Mouse (Mus musculus) heart, embryonic 12.5 days (tissue): Measurements from ENCODE around the gene Pip4k2c. TPM values are rescaled to one million over a fixed set of nuclear protein-coding genes. Genes with fewer than 3 reads are reported as not detected.

Experiments used
- polyA plus RNA-seq: library from polyadenylated mRNA; unstranded; fragments of >200 nt; fragmentation: Nextera tagmentation; extraction: Ambion mirVana; gene quantifications from 2 replicates; pipeline ENCODE4 v1.2.1, GENCODE M21; 2016

The Pip4k2c gene
- polyA plus RNA-seq, 1 experiment from 2014 or later = 29.7 TPM

Other genes starting within 250 kb of the Pip4k2c start
- gene Ctdsp2, start 232.9 kb downstream of the Pip4k2c start, polyA plus RNA-seq = 54.0 and 54.6 TPM in 2 replicates
- gene Avil, start 210.9 kb downstream of the Pip4k2c start, polyA plus RNA-seq = 0.19 and 0.22 TPM in 2 replicates
- 99.2 and 99.4 TPM in 2 replicates for gene Tsfm, start 180.7 kb downstream of the Pip4k2c start, polyA plus RNA-seq
- gene Mettl1, start 170.2 kb downstream of the Pip4k2c start, polyA plus RNA-seq = 37.0 and 37.1 TPM in 2 replicates
- gene Eef1akmt3, start 170.1 kb downstream of the Pip4k2c start, polyA plus RNA-seq = 0.14 and 0.18 TPM in 2 replicates
- 0.18 TPM in 1 of 2 replicates, not detected in the other for gene Cyp27b1, start 163.3 kb downstream of the Pip4k2c start, polyA plus RNA-seq
- gene March9, start 151.4 kb downstream of the Pip4k2c start, polyA plus RNA-seq = 0.10 and 0.28 TPM in 2 replicates
- gene Cdk4, start 148.1 kb downstream of the Pip4k2c start, polyA plus RNA-seq = 1,080 and 1,140 TPM in 2 replicates
- gene Tspan31, start 141.3 kb downstream of the Pip4k2c start, polyA plus RNA-seq = 119 and 124 TPM in 2 replicates
- gene Agap2, start 136.3 kb downstream of the Pip4k2c start, polyA plus RNA-seq = 0.03 TPM in 1 of 2 replicates, not detected in the other
- gene Os9, start 90.5 kb downstream of the Pip4k2c start, polyA plus RNA-seq = 52.2 and 52.4 TPM in 2 replicates
- gene B4galnt1, start 46.4 kb downstream of the Pip4k2c start, polyA plus RNA-seq = 1.9 and 2.4 TPM in 2 replicates
- gene Slc26a10, start 30.9 kb downstream of the Pip4k2c start, polyA plus RNA-seq = 20.2 and 21.0 TPM in 2 replicates
- 21.3 and 23.1 TPM in 2 replicates for gene Arhgef25, start 21.5 kb downstream of the Pip4k2c start, polyA plus RNA-seq
- 74.3 and 75.1 TPM in 2 replicates for gene Dtx3, start 15.9 kb downstream of the Pip4k2c start, polyA plus RNA-seq
- gene Kif5a, start 51.8 kb upstream of the Pip4k2c start, polyA plus RNA-seq = 0.37 and 0.79 TPM in 2 replicates
- gene Dctn2, start 54.8 kb upstream of the Pip4k2c start, polyA plus RNA-seq = 133 and 136 TPM in 2 replicates
- 13.6 and 14.6 TPM in 2 replicates for gene Mbd6, start 77.4 kb upstream of the Pip4k2c start, polyA plus RNA-seq
- gene Mars, start 100.2 kb upstream of the Pip4k2c start, polyA plus RNA-seq = 107 and 110 TPM in 2 replicates
- gene Arhgap9, start 110.4 kb upstream of the Pip4k2c start, polyA plus RNA-seq = 0.89 and 1.8 TPM in 2 replicates
- 0.31 and 0.41 TPM in 2 replicates for gene Gli1, start 130.4 kb upstream of the Pip4k2c start, polyA plus RNA-seq
- gene Inhbe, start 142.8 kb upstream of the Pip4k2c start, polyA plus RNA-seq = not detected in 2 replicates
- gene Inhbc, start 158.8 kb upstream of the Pip4k2c start, polyA plus RNA-seq = not detected in 2 replicates
- 35.8 and 36.6 TPM in 2 replicates for gene R3hdm2, start 168.7 kb upstream of the Pip4k2c start, polyA plus RNA-seq